Mouse (Mus musculus) embryonic fibroblast, embryonic 13.5 days (primary cell): Measurements from ENCODE around the gene Ripk1. TPM values are rescaled to one million over a fixed set of nuclear protein-coding genes. Genes with fewer than 3 reads are reported as not detected.

ENCODE experiments used
- H3K27ac ChIP-seq: 2 replicates; pipeline ENCODE4 v1.5.1; 2012; ENCODE audit warnings: low read length, control low read depth, inconsistent platforms; ENCODE audit not compliant: insufficient read depth
- H3K4me1 ChIP-seq: 2 replicates; pipeline ENCODE4 v1.6.1; 2011; ENCODE audit warnings: low read length; ENCODE audit not compliant: control insufficient read depth, insufficient read depth
- H3K4me3 ChIP-seq: 2 replicates; pipeline ENCODE4 v1.5.1; 2011; ENCODE audit warnings: mild to moderate bottlenecking, control low read depth, low read length; ENCODE audit not compliant: insufficient read depth
- CTCF ChIP-seq: IDR thresholded peaks from 2 replicates; pipeline ENCODE4 v1.5.1; 2011; ENCODE audit warnings: mild to moderate bottlenecking, control low read depth, low read length, moderate library complexity, borderline replicate concordance; ENCODE audit not compliant: insufficient read depth
- POLR2A ChIP-seq: IDR thresholded peaks from 2 replicates; pipeline ENCODE4 v1.6.1; 2011; ENCODE audit warnings: low read depth, mild to moderate bottlenecking, control low read depth, low read length, moderate library complexity
- polyA plus RNA-seq: library from polyadenylated mRNA; stranded (reverse); fragments of >200 nt; gene quantifications from 2 replicates; pipeline ENCODE4 v1.2.4, GENCODE M21; 2011; ENCODE audit warnings: low read depth; ENCODE audit not compliant: missing spikeins, insufficient read length

Ripk1 gene
- 41.2 and 43.4 TPM in 2 replicates for polyA plus RNA-seq

DNA sequence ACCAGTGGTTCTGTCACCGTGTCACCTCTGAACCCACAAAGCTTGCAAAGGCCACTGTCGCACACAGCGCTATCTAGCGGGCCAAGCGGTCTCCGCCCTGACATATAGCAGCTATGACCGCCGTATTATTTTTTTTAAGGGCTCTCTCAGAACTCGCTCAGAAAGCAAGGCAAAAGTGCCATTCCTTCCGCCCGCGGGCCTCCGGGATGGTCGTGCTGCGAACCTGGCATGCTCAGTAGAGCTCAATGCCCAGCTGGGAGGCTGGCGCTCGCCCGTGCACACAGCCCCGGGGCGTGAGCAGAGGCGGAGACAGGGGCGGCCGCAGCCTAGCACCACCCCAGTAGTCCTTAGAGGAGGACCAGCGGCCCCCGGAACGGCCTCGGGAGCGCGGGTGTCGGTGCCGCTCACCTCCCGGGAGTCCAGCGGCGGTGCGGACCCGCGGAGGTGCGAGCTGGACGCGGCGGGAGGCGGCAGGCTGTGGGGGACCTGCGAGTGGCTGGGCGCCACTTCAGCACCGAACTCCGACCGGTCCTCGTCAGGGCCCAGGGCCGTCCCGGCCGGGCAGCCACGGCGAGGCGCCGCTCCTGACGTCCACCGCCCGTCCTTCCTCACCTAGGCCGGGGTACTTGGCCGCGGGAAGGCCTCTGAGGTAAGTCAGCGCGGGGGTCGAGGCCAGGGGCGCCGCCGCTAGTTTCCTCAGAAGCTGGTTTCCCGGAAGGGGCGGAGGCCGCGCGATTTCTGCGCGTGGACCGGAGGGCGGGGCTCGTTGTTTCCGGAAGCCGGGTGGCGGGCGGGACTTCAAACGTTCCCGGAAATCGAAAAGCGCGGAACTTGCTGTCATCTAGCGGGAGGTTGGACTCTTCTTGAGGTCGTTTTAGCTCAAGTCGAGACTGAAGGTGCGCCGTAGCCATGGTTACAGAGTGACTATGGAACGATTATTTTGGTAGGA is at the start of gene Ripk1, which contains the start of gene Serpinb6a:
Ripk1 (plus strand) TSS at position 306 of the 949 bp plus-strand sequence.
Serpinb6a (minus strand) TSS at position 737 of the 949 bp plus-strand sequence.
- Histone ChIP-seq H3K4me3 (peak within 1 kb of the TSS; percentile 76), H3K27ac (peak within 1 kb of the TSS; percentile 39), H3K4me1 (no peaks in the 10 kb centered on the region; the same call in none of the 2 replicates)
- peak; percentile 28; the same call in 1 of the 2 replicates for TF ChIP-seq CTCF
- TF ChIP-seq POLR2A = peak; percentile 80

DNA sequence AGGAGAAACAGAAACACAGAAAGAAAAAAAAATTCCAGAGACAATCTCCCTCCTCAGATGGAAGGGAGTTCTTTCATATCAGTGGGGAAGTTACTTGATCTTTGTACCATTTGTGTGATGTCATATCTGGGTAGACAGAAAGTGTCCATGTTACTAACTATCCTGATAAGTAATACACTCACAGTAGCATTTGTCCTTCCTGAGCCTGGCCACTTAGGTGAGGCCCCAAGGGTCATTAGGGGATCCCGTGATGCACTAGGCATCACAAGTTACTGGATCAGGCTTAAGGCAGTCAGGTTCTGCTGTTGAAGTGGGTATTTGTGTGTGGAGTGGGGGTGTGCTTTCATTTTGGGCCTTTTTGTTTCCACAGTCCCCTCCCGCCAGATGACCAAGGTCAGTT is 49.2 kb upstream of the Ripk1 start:
- Histone ChIP-seq H3K27ac (no peak overlapping the region), H3K4me1 (peaks cover 11% of the 10 kb centered on the region), H3K4me3 (no peak overlapping the region)
- TF ChIP-seq POLR2A (no peak), CTCF (no peak)

DNA sequence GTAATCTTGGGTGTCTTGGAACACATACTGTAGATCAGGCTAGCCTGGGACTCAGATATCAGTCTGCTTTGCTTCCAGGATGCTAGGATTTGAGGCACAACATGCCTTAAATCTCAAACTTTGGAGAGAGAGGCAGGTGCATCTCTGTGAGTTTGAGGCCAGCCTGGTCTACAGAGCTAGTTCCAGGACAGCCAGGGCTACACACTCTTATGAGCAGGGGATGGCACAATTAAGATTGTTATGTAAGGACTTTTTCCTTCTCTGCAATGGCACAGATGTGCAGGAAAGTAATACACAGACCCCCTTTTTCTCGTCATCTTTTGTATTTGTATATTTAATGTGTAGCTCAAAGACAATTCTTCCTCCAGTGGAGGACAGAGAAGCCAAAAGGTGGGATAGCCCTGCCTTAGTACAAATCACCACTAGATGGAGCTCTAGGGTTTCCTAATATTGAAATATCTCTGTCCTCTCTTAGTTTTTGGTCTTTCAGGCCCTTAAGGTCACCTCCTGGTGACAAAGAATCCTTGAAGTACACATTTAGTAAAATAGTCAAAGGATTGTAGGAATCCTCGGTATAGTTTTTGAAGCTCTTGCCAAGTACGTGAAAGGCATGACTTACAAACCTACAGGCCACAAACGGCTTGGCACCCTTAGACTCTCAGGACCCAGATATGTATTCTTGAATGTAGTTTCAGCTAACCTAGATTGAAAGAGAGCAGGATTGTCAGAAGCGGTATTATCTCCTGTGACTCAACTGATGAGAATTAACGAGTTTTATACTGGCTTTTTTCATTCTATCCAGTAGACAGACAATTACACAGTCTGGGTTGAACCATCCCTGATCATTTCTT is 45.4 kb upstream of the Ripk1 start:
- TF ChIP-seq POLR2A (no peak), CTCF (no peak)
- Histone ChIP-seq H3K27ac (no peak overlapping the region), H3K4me3 (no peak overlapping the region), H3K4me1 (peaks cover under 1% of the 10 kb centered on the region; the same call in 1 of the 2 replicates)

DNA sequence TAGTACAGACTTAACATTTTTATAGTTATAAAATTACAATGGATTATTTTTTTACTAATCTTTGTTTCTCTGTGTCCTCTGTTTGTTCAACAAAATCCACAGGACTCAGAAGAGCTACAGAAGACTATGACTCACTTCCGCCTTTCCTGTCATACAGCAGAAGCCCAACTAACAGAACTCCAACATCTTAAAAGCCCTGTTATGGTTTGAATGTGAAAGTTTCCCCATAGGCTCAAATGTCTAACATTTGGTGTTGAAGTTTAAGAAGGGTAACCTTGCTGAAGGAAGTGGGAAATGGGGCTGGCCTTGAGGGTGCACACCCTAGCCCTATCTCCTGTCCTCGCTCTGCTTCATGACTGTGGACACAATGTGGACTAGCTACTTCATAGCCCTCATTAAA is 42.4 kb upstream of the Ripk1 start:
- H3K4me3 ChIP-seq = no peak overlapping the region
- TF ChIP-seq POLR2A = no peak
- TF ChIP-seq CTCF = no peak
- H3K27ac ChIP-seq = peak overlapping the region; percentile 64; the same call in 1 of the 2 replicates
- H3K4me1 ChIP-seq = no peaks in the 10 kb centered on the region

DNA sequence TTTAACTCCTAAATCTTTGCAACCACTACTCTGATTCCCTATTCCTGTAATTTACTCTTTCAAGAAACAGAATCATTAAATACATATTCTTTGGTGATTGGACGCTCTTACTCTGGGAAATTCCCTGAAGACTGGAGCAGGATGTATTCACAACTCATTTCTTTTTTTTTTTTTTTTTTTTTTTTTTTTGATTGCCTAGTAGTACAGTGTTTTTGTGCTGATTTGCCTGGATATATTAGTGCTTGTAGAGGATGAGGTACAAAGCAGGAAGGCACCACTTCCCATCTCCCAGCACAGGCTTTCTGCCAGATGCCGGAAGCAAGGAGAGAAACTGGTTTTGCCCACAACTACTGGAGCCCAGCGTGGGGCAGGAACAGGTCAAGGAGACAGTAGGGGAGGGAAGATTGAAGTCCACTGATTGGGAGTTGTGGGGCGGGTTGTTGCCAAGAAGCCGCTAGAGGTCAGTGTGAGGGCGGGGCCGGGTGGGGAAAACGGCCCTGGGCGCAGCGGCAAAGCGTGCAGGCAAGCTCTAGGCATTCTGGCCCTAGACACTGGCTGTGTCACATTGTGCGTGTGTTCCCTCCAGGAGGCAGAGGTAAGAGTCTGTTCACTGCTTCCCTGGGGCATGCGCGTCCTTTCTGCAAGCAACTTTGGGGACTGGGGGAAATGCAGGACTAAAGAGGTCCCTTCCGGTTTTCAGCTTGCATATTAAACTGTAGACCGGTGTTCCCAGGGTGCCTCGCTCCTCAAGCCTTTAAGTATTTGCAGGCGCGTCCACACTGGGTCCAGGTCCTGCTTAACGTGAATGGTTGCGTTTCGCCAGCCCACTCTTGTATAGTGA is 37.7 kb upstream of the Ripk1 start, which contains the start of gene Nqo2:
Nqo2 (plus strand) TSS at position 482 of the 841 bp plus-strand sequence.
- H3K4me3 ChIP-seq = peak within 1 kb of the TSS; percentile 53
- TF ChIP-seq CTCF (no peak), POLR2A (peak; percentile 90)
- peaks cover 3% of the 10 kb centered on the region; the same call in 1 of the 2 replicates for H3K4me1 ChIP-seq
- H3K27ac ChIP-seq = peak within 1 kb of the TSS; percentile 45

DNA sequence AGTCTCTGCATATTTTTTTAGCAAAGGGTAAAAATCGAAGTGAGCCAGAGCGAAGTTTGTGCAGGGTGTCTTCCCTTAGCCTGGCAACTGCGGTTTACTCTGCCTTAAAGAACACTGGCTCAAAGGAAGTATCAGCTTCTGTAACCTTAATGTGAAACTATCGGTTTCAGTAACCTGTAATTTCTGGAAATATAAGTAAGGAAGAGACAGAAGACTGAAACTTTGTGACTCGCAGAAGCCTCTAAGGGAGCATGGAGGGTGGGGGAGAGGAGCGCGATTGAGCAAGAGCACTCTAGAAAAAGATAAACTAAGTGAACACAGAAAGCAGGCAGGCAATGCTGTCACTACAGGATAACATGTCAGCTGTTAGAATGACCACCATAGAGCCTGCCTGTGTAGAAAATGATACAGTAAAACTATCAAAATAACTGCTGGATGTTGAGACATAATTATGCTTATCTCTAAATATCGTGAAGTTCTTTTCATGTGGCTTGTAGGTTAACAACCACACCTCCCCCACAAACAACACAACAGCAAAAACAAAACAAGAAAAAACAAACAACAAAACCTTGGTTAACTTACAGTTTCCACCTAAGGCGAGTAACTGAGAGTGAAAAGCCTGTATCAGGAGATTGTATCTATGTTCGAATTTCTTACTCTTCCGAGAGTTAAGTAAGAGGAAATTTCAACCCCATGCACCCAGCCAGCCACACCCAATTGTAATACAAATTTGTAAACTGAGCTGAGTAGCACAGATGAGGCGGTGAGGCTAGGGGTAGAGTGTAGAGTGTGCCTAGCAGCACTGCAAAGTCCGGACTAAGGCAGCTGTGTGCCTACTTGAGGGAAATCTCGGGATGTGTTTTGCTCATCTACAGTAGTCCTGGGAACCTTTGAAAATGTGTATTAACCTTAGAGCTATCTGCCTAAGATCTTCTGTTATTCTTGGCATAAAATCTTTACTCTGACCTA is 36.8 kb upstream of the Ripk1 start:
- H3K4me3 ChIP-seq = peak overlapping the region; percentile 53
- H3K4me1 ChIP-seq = peaks cover 3% of the 10 kb centered on the region; the same call in 1 of the 2 replicates
- TF ChIP-seq POLR2A (no peak), CTCF (no peak)
- peak overlapping the region; percentile 45 for H3K27ac ChIP-seq

DNA sequence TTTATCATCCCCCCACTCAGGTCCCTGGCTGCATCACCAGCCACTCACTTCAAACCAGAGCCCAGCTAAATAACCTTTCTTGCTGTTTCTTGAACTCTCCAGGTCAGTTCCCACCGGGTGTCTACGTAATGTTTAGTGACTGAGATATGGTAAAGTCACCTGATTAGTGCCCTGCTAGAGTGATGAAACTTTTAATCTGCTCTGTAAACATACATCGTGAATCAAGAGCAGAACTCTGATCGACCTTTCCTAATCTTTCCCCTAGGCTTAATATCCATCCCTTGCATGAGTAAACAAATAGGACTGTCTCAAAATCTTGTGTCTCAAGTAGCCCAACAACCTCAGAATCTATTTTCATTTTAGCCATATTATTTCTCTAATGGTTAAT is 36.1 kb upstream of the Ripk1 start:
- H3K4me1 ChIP-seq = peaks cover 3% of the 10 kb centered on the region; the same call in 1 of the 2 replicates
- H3K27ac ChIP-seq = no peak overlapping the region
- TF ChIP-seq POLR2A (no peak), CTCF (no peak)
- no peak overlapping the region for H3K4me3 ChIP-seq

DNA sequence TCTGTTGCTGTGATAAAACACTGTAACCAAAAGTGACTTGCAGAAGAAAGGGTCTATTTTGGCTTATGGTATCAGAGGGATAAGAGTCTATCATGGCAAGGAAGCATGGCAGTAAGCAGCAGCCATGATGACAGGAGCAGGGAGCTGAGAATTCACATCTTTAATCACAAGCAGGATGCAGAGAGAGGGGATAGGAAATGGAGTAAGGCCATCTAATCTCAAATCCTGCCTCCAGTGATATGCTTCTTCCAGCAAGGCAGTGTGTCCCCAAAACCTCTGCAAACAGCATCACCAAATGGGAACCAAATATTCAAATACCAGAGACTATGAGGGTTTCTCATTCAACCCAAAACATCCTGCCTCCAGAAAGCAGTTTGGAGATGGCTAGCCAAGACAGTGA is 35.6 kb upstream of the Ripk1 start:
- Histone ChIP-seq H3K4me1 (peaks cover 3% of the 10 kb centered on the region; the same call in 1 of the 2 replicates), H3K4me3 (no peak overlapping the region)
- TF ChIP-seq CTCF (no peak), POLR2A (no peak)

More for the DNA sequence above, 35.6 kb upstream of the Ripk1 start:
- H3K27ac ChIP-seq = no peak overlapping the region
